Mouse (Mus musculus) heart, postnatal 4 days (tissue): ENCODE measurements around the gene Il19. TPM values are rescaled to one million over a fixed set of nuclear protein-coding genes. Genes with fewer than 3 reads are reported as not detected.

Experiments
- total RNA-seq, 2 experiments: library from RNA; stranded (reverse); gene quantifications; 2 replicates each; pipeline ENCODE4 v1.2.3; 2021

Gene Il19
- total RNA-seq, 2 experiments from 2014 or later: not detected

Other genes with a start within 250 kb of the Il19 start
- not detected for gene Gm29427, start 224.3 kb downstream of the Il19 start, total RNA-seq
- gene Yod1, start 222.8 kb downstream of the Il19 start, total RNA-seq: 1 to 10 TPM; 6.4 to 6.5 TPM
- gene Pfkfb2, start 210.9 kb downstream of the Il19 start, total RNA-seq: 10 to 100 TPM; 25.6 to 26.0 TPM
- gene AA986860, start 208.1 kb downstream of the Il19 start, total RNA-seq: under 1 TPM; 0.79 to 0.97 TPM
- gene Fcamr, start 139.2 kb downstream of the Il19 start, total RNA-seq: under 1 TPM; 0.38 to 0.76 TPM
- not detected for gene Pigr, start 113.4 kb downstream of the Il19 start, total RNA-seq
- 1 to 10 TPM in 1 of 2 experiments, under 1 TPM in 1; 0.63 to 1.2 TPM for gene Fcmr, start 74.4 kb downstream of the Il19 start, total RNA-seq
- gene Il24, start 52.7 kb downstream of the Il19 start, total RNA-seq: not detected
- gene Il20, start 28.7 kb downstream of the Il19 start, total RNA-seq: not detected
- not detected for gene Il10, start 79.7 kb upstream of the Il19 start, total RNA-seq
- 100 to 1,000 TPM; 206 to 226 TPM for gene Mapkapk2, start 157.7 kb upstream of the Il19 start, total RNA-seq
- 1 to 10 TPM; 1.2 to 1.7 TPM for gene Dyrk3, start 198.2 kb upstream of the Il19 start, total RNA-seq
- gene Eif2d, start 213.1 kb upstream of the Il19 start, total RNA-seq: 10 to 100 TPM; 36.7 to 37.1 TPM